Mouse (Mus musculus) heart, postnatal 0 days (tissue): Measurements from ENCODE around the gene Msmp.

Experiments used
- CTCF ChIP-seq: IDR thresholded peaks from 2 replicates; pipeline ENCODE4 v1.5.1; 2016; ENCODE audit warnings: antibody characterized with exemption, control low read depth, low read depth
- EP300 ChIP-seq: IDR thresholded peaks from 2 replicates; pipeline ENCODE4 v1.6.1; 2016; ENCODE audit warnings: antibody characterized with exemption, low read depth

DNA sequence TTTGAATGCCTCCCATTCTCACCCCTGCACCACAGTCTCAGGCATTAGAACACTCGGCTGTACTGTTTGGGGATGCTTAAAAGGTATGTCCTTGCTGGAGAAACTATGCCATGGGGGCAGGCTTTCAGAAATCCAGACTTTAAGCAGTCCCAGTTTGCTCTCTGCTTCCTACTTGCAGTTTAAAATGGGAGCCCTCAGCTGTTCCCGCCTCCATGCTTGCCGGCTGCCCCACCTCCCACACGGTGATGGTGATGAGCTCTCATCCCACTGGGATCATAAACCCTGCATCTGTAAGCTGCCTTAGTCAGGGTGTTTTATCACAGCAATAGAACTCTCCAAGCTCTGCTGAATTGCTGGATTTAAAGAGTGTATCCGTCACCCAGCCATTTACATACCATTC is 31.9 kb downstream of the Msmp start:
- TF ChIP-seq CTCF (no peak), EP300 (no peak)
